Mouse (Mus musculus): Measurements from ENCODE around the gene Slc25a27.

Slc25a27 gene

DNA sequence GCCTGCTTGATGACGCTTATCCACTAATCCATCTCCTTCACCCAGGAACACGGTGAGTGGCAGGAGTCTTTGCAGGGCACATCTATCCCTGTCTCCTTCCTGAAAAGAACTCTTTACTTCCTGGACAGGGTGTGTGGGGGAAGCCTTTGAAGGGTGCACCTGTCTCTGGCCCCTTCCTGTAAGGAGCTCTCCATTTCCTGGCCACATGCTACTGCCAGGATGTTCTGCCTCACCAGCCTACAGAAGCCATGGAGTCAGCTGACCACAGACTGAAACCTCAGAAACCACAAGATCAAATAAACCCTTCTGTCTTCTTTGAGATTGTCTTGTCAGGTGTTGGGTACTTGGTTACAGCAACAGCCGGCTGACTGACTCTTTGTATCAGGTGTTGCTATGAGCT, 21.9 kb downstream of the Slc25a27 start:
- DNase-seq: no peak

- DNase-seq: peak; percentile 17
Measured at GRCm38 (mm10) chr17:43644375-43644774, 22.6 kb downstream of the Slc25a27 start.

GRCm38 (mm10) chr17:43643191-43643590, 23.8 kb downstream of the Slc25a27 start:
- DNase-seq: no peak

- no peak for DNase-seq
Measured at GRCm38 (mm10) chr17:43640825-43641224, 26.2 kb downstream of the Slc25a27 start.

DNA sequence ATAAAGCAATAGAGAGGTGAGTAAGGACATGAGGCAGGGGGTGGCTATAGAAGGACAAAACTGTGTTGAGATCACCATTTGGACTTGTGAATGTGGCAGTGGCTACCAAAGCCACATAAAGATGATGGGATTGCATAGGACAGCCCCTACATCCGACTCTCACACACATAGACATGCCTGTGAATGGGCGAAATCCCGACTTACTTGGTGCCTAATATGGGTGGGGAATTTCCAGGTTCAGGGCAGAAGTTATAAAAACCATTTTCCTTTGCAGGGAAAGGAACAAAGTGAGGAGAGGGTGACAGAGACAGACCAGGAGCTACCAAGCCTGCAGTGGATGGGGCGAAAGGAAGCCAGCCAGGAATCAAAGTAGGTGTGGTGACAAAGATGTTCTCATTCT, 29.9 kb downstream of the Slc25a27 start:
- DNase-seq: no peak

GRCm38 (mm10) chr17:43630427-43630760, 36.6 kb downstream of the Slc25a27 start:
- DNase-seq: no peak

DNA sequence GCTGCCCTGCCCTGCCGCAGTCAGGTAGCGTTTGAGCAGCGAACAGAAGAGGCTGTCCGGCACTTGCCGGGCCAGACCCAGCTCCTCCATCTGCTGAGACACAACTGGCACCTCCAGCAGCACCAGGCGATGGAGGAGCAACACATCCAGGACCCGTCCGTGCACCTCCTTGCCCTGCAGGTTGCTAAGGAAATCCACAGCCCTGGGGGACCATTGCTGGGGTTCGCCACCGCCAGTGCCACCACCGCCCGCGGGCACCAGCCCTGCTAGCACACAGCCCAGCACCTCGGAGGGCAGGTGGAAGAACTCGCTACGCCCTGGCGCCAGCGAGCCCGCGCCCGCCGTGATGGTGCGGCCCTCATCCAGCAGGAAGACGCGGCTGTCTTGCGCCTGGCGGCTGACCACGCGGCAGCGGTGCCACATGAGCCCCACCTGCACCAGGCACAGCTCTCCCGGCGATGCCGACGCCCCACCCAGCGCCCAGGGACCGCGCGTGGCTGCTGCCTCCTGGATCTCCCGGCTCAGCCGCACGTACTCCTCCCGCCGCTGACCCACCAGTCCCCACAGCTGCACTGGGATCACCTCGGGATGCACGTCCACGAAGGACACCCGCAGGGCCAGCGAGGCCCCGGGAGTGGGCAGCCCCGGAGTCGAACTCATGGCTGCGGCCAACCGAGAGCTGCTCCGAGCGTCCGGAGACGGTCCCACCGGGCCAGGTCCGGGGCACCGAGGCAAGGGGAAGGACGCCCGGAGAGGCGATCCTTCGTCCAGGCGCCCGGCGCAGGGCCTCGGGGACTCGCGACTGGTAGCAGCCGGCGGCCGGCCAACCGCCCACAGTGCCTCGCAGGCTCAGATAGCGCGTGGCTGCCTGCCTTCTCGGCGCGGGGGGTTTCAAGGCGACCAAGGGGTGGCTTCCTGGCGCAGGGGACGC, 37.3 kb downstream of the Slc25a27 start, which contains the start of gene Tdrd6:
TSS of gene Tdrd6 (minus strand) at position 804 of the 931 bp plus-strand sequence.
- DNase-seq: peak; percentile 10

- no peak for DNase-seq
Measured at GRCm38 (mm10) chr17:43629026-43629495, 38.0 kb downstream of the Slc25a27 start.

DNA sequence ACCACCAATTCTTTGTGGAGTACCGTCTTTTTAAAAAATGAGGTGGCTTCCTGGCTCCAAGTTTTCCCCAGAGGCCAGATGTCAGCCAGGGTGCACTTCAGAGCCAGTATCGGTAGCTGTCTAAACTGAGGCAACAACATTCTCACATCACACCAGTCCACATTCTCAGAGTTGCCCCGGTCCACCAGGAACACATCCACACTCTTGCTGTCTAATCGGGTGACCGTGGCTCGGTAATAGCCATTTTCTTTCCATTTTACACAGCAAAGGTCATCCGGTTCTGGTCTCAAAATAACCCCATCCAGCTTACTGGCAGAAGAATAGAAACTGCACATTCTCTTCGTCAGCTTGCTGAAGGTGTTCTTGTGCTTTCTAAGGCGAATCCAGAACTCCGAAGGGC, 38.8 kb downstream of the Slc25a27 start:
- DNase-seq: no peak

GRCm38 (mm10) chr17:43622076-43622475, 44.9 kb downstream of the Slc25a27 start:
- no peak for DNase-seq

GRCm38 (mm10) chr17:43619156-43619555, 47.9 kb downstream of the Slc25a27 start:
- DNase-seq: no peak

DNA sequence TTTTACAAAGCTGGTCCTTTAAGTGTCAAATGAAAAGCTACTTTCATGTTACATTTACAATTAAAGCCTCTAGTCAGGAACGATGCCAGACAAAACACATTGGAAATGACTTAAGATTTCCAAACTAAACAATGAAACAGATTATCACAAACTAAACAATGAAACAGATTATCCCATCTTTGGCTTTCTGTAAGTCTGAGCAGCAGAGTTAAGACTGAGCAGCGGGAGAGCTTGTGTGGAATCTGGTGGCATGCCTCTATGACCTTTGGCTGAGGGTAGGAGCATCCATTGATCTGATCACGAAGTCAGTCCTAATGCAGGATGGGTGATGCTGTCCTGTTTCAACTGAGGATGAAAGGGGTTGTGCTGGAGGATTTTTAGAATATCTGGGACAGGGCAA, 54.8 kb downstream of the Slc25a27 start:
- no peak for DNase-seq

GRCm38 (mm10) chr17:43611586-43611985, 55.4 kb downstream of the Slc25a27 start:
- peak; percentile 51 for DNase-seq

DNA sequence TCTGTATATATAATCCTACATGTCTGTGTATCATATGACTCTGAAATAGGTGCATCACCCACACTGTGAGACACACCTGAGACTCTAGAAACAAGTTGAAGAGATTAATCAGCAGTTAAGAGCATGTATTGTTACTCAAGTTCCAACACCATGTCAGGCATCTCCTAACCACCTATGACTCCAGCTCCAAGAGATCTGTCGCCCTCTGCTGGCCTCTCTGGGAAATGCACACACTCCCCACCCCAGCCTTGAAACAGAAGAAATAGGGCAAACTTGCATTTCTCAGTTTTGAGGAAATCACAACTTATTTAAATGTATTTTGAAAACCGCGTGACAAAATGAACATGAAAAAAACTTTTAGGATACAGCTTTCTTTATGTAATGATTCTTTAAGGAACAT, 60.3 kb downstream of the Slc25a27 start:
- peak; percentile 79 for DNase-seq

DNA sequence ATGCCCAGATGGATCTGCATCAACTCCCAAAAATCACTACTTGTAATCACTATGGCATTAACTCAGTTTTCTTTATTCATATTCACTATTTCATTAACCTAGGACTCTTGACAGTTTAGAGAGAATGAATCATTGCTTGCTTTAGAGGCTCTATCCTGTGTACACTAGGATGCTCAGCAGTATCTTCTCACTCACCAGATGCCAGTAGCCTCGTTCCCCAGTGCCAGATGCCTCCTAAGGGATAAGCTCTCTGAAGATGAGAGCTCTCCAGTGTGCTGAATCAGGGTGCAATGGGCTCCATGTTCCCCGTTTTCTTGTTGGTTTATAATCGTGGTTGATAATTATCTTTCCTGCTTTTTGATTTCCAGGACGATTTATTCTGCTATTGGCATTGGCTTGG, 68.3 kb downstream of the Slc25a27 start:
- no peak for DNase-seq

- DNase-seq: no peak
Measured at GRCm38 (mm10) chr17:43597742-43598141, 69.3 kb downstream of the Slc25a27 start.

- no peak for DNase-seq
Measured at GRCm38 (mm10) chr17:43592296-43593291, 74.4 kb downstream of the Slc25a27 start.

All from lung, postnatal 10 days (tissue).